Mouse (Mus musculus) kidney, postnatal 4 days (tissue): Measurements from ENCODE around the gene Fam13c.

ENCODE experiments used
- DNase-seq, 2 experiments: peaks; one replicate each; pipeline ENCODE4 v3.0.0; 2021; ENCODE audit warnings: mixed read lengths in 2 of 2

Gene Fam13c

GRCm38 (mm10) chr10:70521379-70521778, 81.1 kb downstream of the Fam13c start:
- DNase-seq = peak in 1 of 2 experiments; percentile 29

- peak; percentile 24 to 31 for DNase-seq
Measured at GRCm38 (mm10) chr10:70530185-70530823, 90.0 kb downstream of the Fam13c start.

GRCm38 (mm10) chr10:70532249-70532648, 92.0 kb downstream of the Fam13c start:
- DNase-seq = no peak

GRCm38 (mm10) chr10:70533301-70533781, 93.1 kb downstream of the Fam13c start:
- DNase-seq = no peak

- DNase-seq = no peak
Measured at GRCm38 (mm10) chr10:70533986-70534385, 93.7 kb downstream of the Fam13c start.

- no peak for DNase-seq
Measured at GRCm38 (mm10) chr10:70534571-70534970, 94.3 kb downstream of the Fam13c start.

GRCm38 (mm10) chr10:70535401-70535800, 95.1 kb downstream of the Fam13c start:
- DNase-seq = no peak

GRCm38 (mm10) chr10:70537694-70538093, 97.4 kb downstream of the Fam13c start:
- DNase-seq = no peak

GRCm38 (mm10) chr10:70539251-70539650, 99.0 kb downstream of the Fam13c start:
- DNase-seq = no peak

GRCm38 (mm10) chr10:70540456-70541195, 100.3 kb downstream of the Fam13c start:
- DNase-seq = peak; percentile 60 to 61

GRCm38 (mm10) chr10:70542857-70543256, 102.6 kb downstream of the Fam13c start:
- no peak for DNase-seq

GRCm38 (mm10) chr10:70552531-70552930, 112.2 kb downstream of the Fam13c start:
- DNase-seq = no peak

GRCm38 (mm10) chr10:70563636-70564035, 123.4 kb downstream of the Fam13c start:
- peak; percentile 84 for DNase-seq

GRCm38 (mm10) chr10:70581556-70582211, 141.4 kb downstream of the Fam13c start:
- DNase-seq = no peak

GRCm38 (mm10) chr10:70584171-70584570, 143.9 kb downstream of the Fam13c start:
- DNase-seq = no peak

- DNase-seq = peak in 1 of 2 experiments; percentile 31
Measured at GRCm38 (mm10) chr10:70586876-70587405, 146.7 kb downstream of the Fam13c start.

GRCm38 (mm10) chr10:70594007-70594406, 153.7 kb downstream of the Fam13c start:
- peak; percentile 43 to 57 for DNase-seq

- peak; percentile 73 to 80 for DNase-seq
Measured at GRCm38 (mm10) chr10:70598081-70598515, 157.8 kb downstream of the Fam13c start.

GRCm38 (mm10) chr10:70598516-70599125, 158.3 kb downstream of the Fam13c start:
- peak in 1 of 2 experiments; percentile 60 for DNase-seq

- peak; percentile 92 to 96 for DNase-seq
Measured at GRCm38 (mm10) chr10:70599126-70599924, 159.0 kb downstream of the Fam13c start.

- DNase-seq = peak in 1 of 2 experiments; percentile 53
Measured at GRCm38 (mm10) chr10:70599925-70600305, 159.6 kb downstream of the Fam13c start.
